Mouse (Mus musculus) cerebellum, adult 2 months (tissue): ENCODE results near the gene 1500009C09Rik. TPM values are rescaled to one million over a fixed set of nuclear protein-coding genes. Genes with fewer than 3 reads are reported as not detected.

Experiments
- DNase-seq, 2 experiments: peaks; one replicate each; pipeline ENCODE4 v3.0.0; 2021
- H3K27ac ChIP-seq: fragments of 200-500 bp; 2 replicates; pipeline ENCODE4 v1.5.1; 2012; ENCODE audit warnings: low read length, control low read depth, inconsistent platforms; ENCODE audit not compliant: insufficient read depth
- H3K27me3 ChIP-seq: fragments of 200-500 bp; 2 replicates; pipeline ENCODE4 v1.6.1; 2012; ENCODE audit warnings: inconsistent platforms, mild to moderate bottlenecking, low read length, moderate library complexity; ENCODE audit not compliant: control insufficient read depth, insufficient read depth
- H3K4me1 ChIP-seq: fragments of 200-500 bp; 2 replicates; pipeline ENCODE4 v1.6.1; 2011; ENCODE audit warnings: low read length; ENCODE audit not compliant: control insufficient read depth, insufficient read depth
- H3K4me3 ChIP-seq: fragments of 200-500 bp; replicated peaks from 2 replicates; pipeline ENCODE3; 2011; ENCODE audit warnings: mild to moderate bottlenecking, low read depth, low read length, control low read depth; ENCODE audit not compliant: insufficient read depth
- CTCF ChIP-seq: fragments of 200-500 bp; IDR thresholded peaks from 2 replicates; pipeline ENCODE4 v1.5.1; 2011; ENCODE audit warnings: low read depth, mild to moderate bottlenecking, control low read depth, low read length, moderate library complexity, borderline replicate concordance; ENCODE audit not compliant: insufficient read depth
- POLR2A ChIP-seq: fragments of 200-500 bp; IDR thresholded peaks from 2 replicates; pipeline ENCODE4 v1.6.1; 2011; ENCODE audit warnings: low read length, control low read depth, borderline replicate concordance; ENCODE audit not compliant: insufficient read depth
- WGBS: fragments of 180-500 bp; shearing (Covaris S2); methylation state at CpG from one replicate; pipeline ENCODE4 v1.1.7; 2018; 5-methylcytosine and 5-hydroxymethylcytosine counted together
- polyA plus RNA-seq: library from polyadenylated mRNA; depleted of rRNA; stranded (reverse); fragments of >200 nt; gene quantifications from 2 replicates; pipeline ENCODE4 v1.2.3, GENCODE M21; 2012; rRNA removed

Gene 1500009C09Rik
- polyA plus RNA-seq, 1 experiment: 218 TPM

- Histone ChIP-seq H3K4me3 (no peak overlapping the region), H3K27ac (no peak overlapping the region), H3K27me3 (no peaks in the 10 kb centered on the region), H3K4me1 (peaks cover 10% of the 10 kb centered on the region)
- TF ChIP-seq POLR2A: no peak
- TF ChIP-seq CTCF: no peak
- 15% methylated on average over 5 of the region's 5 CpGs for WGBS
- no peak for DNase-seq
Measured at GRCm38 (mm10) chr15:82292851-82293250, 40.7 kb downstream of the 1500009C09Rik start.

- 12% methylated on average over 7 of the region's 7 CpGs for WGBS
- H3K4me3 ChIP-seq: no peak overlapping the region
- DNase-seq: peak in 1 of 2 experiments; percentile 32
Measured at GRCm38 (mm10) chr15:82293271-82293711, 41.1 kb downstream of the 1500009C09Rik start.

GRCm38 (mm10) chr15:82294059-82294458, 41.9 kb downstream of the 1500009C09Rik start:
- no peaks in the 10 kb centered on the region for H3K27me3 ChIP-seq
- WGBS: 7% methylated on average over 8 of the region's 8 CpGs
- TF ChIP-seq POLR2A (0 out of 2 replicates have a peak, but pooled peaks have one; percentile 14), CTCF (peak; percentile 43; the same call in 1 of the 2 replicates)
- peaks cover 10% of the 10 kb centered on the region for H3K4me1 ChIP-seq
- H3K27ac ChIP-seq: no peak overlapping the region
- no peak overlapping the region for H3K4me3 ChIP-seq
- DNase-seq: peak; percentile 27 to 34

More at GRCm38 (mm10) chr15:82293271-82293711, 41.1 kb downstream of the 1500009C09Rik start:
- TF ChIP-seq POLR2A: no peak
- no peak for TF ChIP-seq CTCF
- no peaks in the 10 kb centered on the region for H3K27me3 ChIP-seq
- H3K4me1 ChIP-seq: peaks cover 10% of the 10 kb centered on the region
- no peak overlapping the region for H3K27ac ChIP-seq

GRCm38 (mm10) chr15:82298764-82299561, 46.8 kb downstream of the 1500009C09Rik start, which contains the start of gene Wbp2nl:
Gene Wbp2nl (plus strand): TSS chr15:82298954.
- H3K4me3 ChIP-seq: no peak within 1 kb of the TSS
- peaks cover 5% of the 10 kb centered on the region; the same call in 1 of the 2 replicates for H3K4me1 ChIP-seq
- no peaks in the 10 kb centered on the region for H3K27me3 ChIP-seq
- TF ChIP-seq CTCF: no peak
- TF ChIP-seq POLR2A: no peak
- DNase-seq: no peak
- WGBS: 63% methylated on average over 39 of the region's 39 CpGs
- H3K27ac ChIP-seq: no peak within 1 kb of the TSS

GRCm38 (mm10) chr15:82307107-82307506, 54.9 kb downstream of the 1500009C09Rik start:
- no peak overlapping the region for H3K4me3 ChIP-seq
- 86% methylated on average over 3 of the region's 3 CpGs for WGBS
- DNase-seq: no peak

GRCm38 (mm10) chr15:82308416-82308815, 56.2 kb downstream of the 1500009C09Rik start:
- Histone ChIP-seq H3K4me1 (no peaks in the 10 kb centered on the region), H3K4me3 (no peak overlapping the region), H3K27ac (no peak overlapping the region), H3K27me3 (no peaks in the 10 kb centered on the region; the same call in 1 of the 2 replicates)
- WGBS: 79% methylated on average over 3 of the region's 3 CpGs
- TF ChIP-seq CTCF (no peak), POLR2A (no peak)
- no peak for DNase-seq

More at GRCm38 (mm10) chr15:82307107-82307506, 54.9 kb downstream of the 1500009C09Rik start:
- no peaks in the 10 kb centered on the region; the same call in 1 of the 2 replicates for H3K27me3 ChIP-seq
- no peak for TF ChIP-seq POLR2A
- TF ChIP-seq CTCF: no peak
- H3K27ac ChIP-seq: no peak overlapping the region
- no peaks in the 10 kb centered on the region for H3K4me1 ChIP-seq

Other genes with a start within 250 kb of the 1500009C09Rik start
- 142 and 156 TPM in 2 replicates for gene Desi1, start 218.5 kb upstream of the 1500009C09Rik start, polyA plus RNA-seq
- 114 and 124 TPM in 2 replicates for gene Snu13, start 204.8 kb upstream of the 1500009C09Rik start, polyA plus RNA-seq
- not detected in 2 replicates for gene 4930407I10Rik, start 193.2 kb upstream of the 1500009C09Rik start, polyA plus RNA-seq
- 0.06 and 0.13 TPM in 2 replicates for gene Mei1, start 182.4 kb upstream of the 1500009C09Rik start, polyA plus RNA-seq
- 15.4 and 15.5 TPM in 2 replicates for gene Ccdc134, start 124.5 kb upstream of the 1500009C09Rik start, polyA plus RNA-seq
- 104 and 105 TPM in 2 replicates for gene Srebf2, start 105.2 kb upstream of the 1500009C09Rik start, polyA plus RNA-seq
- gene Shisa8, start 39.6 kb upstream of the 1500009C09Rik start, polyA plus RNA-seq: 65.4 and 69.9 TPM in 2 replicates
- gene Tnfrsf13c, start 28.0 kb upstream of the 1500009C09Rik start, polyA plus RNA-seq: 0.89 and 0.93 TPM in 2 replicates
- gene Cenpm, start 7.6 kb upstream of the 1500009C09Rik start, polyA plus RNA-seq: 3.2 and 3.6 TPM in 2 replicates
- 306 and 367 TPM in 2 replicates for gene Sept3, start 22.5 kb downstream of the 1500009C09Rik start, polyA plus RNA-seq
- not detected in 2 replicates for gene Wbp2nl, start 46.6 kb downstream of the 1500009C09Rik start, polyA plus RNA-seq
- 63.0 and 75.2 TPM in 2 replicates for gene Naga, start 86.5 kb downstream of the 1500009C09Rik start, polyA plus RNA-seq
- gene Pheta2, start 86.5 kb downstream of the 1500009C09Rik start, polyA plus RNA-seq: 0.13 and 0.16 TPM in 2 replicates
- gene Smdt1, start 86.6 kb downstream of the 1500009C09Rik start, polyA plus RNA-seq: 309 and 332 TPM in 2 replicates
- gene Ndufa6, start 101.9 kb downstream of the 1500009C09Rik start, polyA plus RNA-seq: 608 and 627 TPM in 2 replicates
- 64.2 and 65.4 TPM in 2 replicates for gene Cyp2d22, start 127.9 kb downstream of the 1500009C09Rik start, polyA plus RNA-seq
- not detected in 2 replicates for gene Cyp2d11, start 141.6 kb downstream of the 1500009C09Rik start, polyA plus RNA-seq
- gene Cyp2d10, start 154.8 kb downstream of the 1500009C09Rik start, polyA plus RNA-seq: not detected in 2 replicates
- gene Cyp2d9, start 181.0 kb downstream of the 1500009C09Rik start, polyA plus RNA-seq: not detected in 2 replicates